Comparison of ENCODE assay signal across 7 mouse cellular contexts in genomic region chr2:131954835-131955234, GRCm38 (mm10). TPM values are rescaled to one million over a fixed set of nuclear protein-coding genes. Genes with fewer than 3 reads are reported as not detected.
DNase-seq lines count a peak whose midpoint lies in the region; ATAC-seq and TF ChIP-seq lines count a peak whose summit lies in the region.

No protein-coding gene starts in this region.

- no peak overlapping the region for H3K27ac ChIP-seq in bone marrow macrophage, adult 2 months (ENCODE audit: insufficient read depth, low read depth, low read length)
- peak overlapping the region; percentile 65 for H3K27ac ChIP-seq in heart, postnatal 0 days (ENCODE audit: low read depth)
- H3K27ac ChIP-seq in liver, embryonic 14.5 days, result no peak overlapping the region
- no peak overlapping the region for H3K27ac ChIP-seq in stomach, embryonic 15.5 days

- H3K4me1 ChIP-seq in bone marrow macrophage, adult 2 months (ENCODE audit: control insufficient read depth, insufficient read depth, low read length), result 0 out of 2 replicates have a peak, but pooled peaks cover 7% of the 10 kb centered on the region
- H3K4me1 ChIP-seq in heart, postnatal 0 days (ENCODE audit: control insufficient read depth, insufficient read depth), result peaks cover 32% of the 10 kb centered on the region
- peaks cover 0 to 6% of the 10 kb centered on the region in 2 experiments; a peak in 2 of 4 replicates for H3K4me1 ChIP-seq in liver, embryonic 14.5 days (replicated peaks; ENCODE audit: control insufficient read depth in 2 of 2, insufficient read depth in 2 of 2, low read length in 1 of 2)
- H3K4me1 ChIP-seq in stomach, embryonic 15.5 days, result peaks cover 9% of the 10 kb centered on the region; the same call in 1 of the 2 replicates

- H3K27me3 ChIP-seq in heart, postnatal 0 days (ENCODE audit: control insufficient read depth, insufficient read depth, low read length), result no peaks in the 10 kb centered on the region
- peaks cover 20% of the 10 kb centered on the region for H3K27me3 ChIP-seq in liver, embryonic 14.5 days (ENCODE audit: control insufficient read depth, insufficient read depth, low read length)
- peaks cover 31% of the 10 kb centered on the region for H3K27me3 ChIP-seq in stomach, embryonic 15.5 days (replicated peaks)

- H3K36me3 ChIP-seq in heart, postnatal 0 days (replicated peaks; ENCODE audit: control insufficient read depth, insufficient read depth, low read length), result no peaks in the 10 kb centered on the region
- no peaks in the 10 kb centered on the region for H3K36me3 ChIP-seq in liver, embryonic 14.5 days (replicated peaks; ENCODE audit: control insufficient read depth, insufficient read depth, low read depth)
- H3K36me3 ChIP-seq in stomach, embryonic 15.5 days, result no peaks in the 10 kb centered on the region

- TF ChIP-seq EP300 in heart, postnatal 0 days (IDR thresholded peaks at IDR 0.05; ENCODE audit: low read depth), result peak; percentile 26; the same call in 1 of the 2 replicates
- TF ChIP-seq EP300 in liver, embryonic 14.5 days (IDR thresholded peaks at IDR 0.05; ENCODE audit: low read depth), result no peak

- WGBS in heart, postnatal 0 days, result 23% methylated on average over 9 of the region's 9 CpGs
- 53% methylated on average over 9 of the region's 9 CpGs for WGBS in liver, embryonic 14.5 days (ENCODE audit: insufficient replicate concordance)
- WGBS in stomach, embryonic 15.5 days, result 57% methylated on average over 9 of the region's 9 CpGs

- peak; percentile 88 for ATAC-seq in heart, postnatal 0 days (ENCODE audit: insufficient read depth, low read depth)
- ATAC-seq in liver, embryonic 14.5 days (ENCODE audit: insufficient read depth), result no peak
- peak; percentile 48; the same call in 1 of the 2 replicates for ATAC-seq in stomach, embryonic 15.5 days (ENCODE audit: insufficient read depth, low FRiP score, low read depth)

- no peak for TF ChIP-seq CTCF in bone marrow macrophage, adult 2 months (IDR thresholded peaks at IDR 0.05; ENCODE audit: low read depth, low read length)
- TF ChIP-seq CTCF in heart, postnatal 0 days (IDR thresholded peaks at IDR 0.05; ENCODE audit: low read depth), result no peak
- no peak for TF ChIP-seq CTCF in liver, embryonic 14.5 days (IDR thresholded peaks at IDR 0.05; ENCODE audit: low read depth)

- H3K4me3 ChIP-seq in bone marrow macrophage, adult 2 months (ENCODE audit: insufficient read depth, low read length), result peak overlapping the region; percentile 45; the same call in 1 of the 2 replicates
- H3K4me3 ChIP-seq in heart, postnatal 0 days (ENCODE audit: low read depth, low read length), result peak overlapping the region; percentile 36
- no peak overlapping the region; a peak in 1 of 4 replicates for H3K4me3 ChIP-seq in liver, embryonic 14.5 days (ENCODE audit: insufficient read depth in 1 of 2, low read depth in 2 of 2, low read length in 2 of 2)
- H3K4me3 ChIP-seq in stomach, embryonic 15.5 days (replicated peaks), result peak overlapping the region; percentile 35

- no peaks in the 10 kb centered on the region for H3K9me3 ChIP-seq in heart, postnatal 0 days (replicated peaks; ENCODE audit: control insufficient read depth, low read length)
- no peaks in the 10 kb centered on the region for H3K9me3 ChIP-seq in liver, embryonic 14.5 days (ENCODE audit: control insufficient read depth, low read length)
- no peaks in the 10 kb centered on the region for H3K9me3 ChIP-seq in stomach, embryonic 15.5 days

- H3K4me2 ChIP-seq in heart, postnatal 0 days (ENCODE audit: low read depth, low read length), result peak overlapping the region; percentile 62
- peak overlapping the region; percentile 62 for H3K4me2 ChIP-seq in liver, embryonic 14.5 days (ENCODE audit: low read depth)
- H3K4me2 ChIP-seq in stomach, embryonic 15.5 days, result peak overlapping the region; percentile 56

- no peak overlapping the region for H3K9ac ChIP-seq in heart, postnatal 0 days (replicated peaks; ENCODE audit: low read depth, low read length)
- H3K9ac ChIP-seq in liver, embryonic 14.5 days (replicated peaks), result no peak overlapping the region
- H3K9ac ChIP-seq in stomach, embryonic 15.5 days, result no peak overlapping the region

- TF ChIP-seq POLR2A in bone marrow macrophage, adult 2 months (IDR thresholded peaks at IDR 0.05; ENCODE audit: borderline replicate concordance, low read depth, low read length), result no peak

- peak; percentile 70 for DNase-seq in ZHBTc4 (ENCODE audit: low read depth, low spot score)
- DNase-seq in heart, postnatal 0 days (ENCODE audit: low spot score), result peak; percentile 83
- DNase-seq in liver, embryonic 14.5 days (ENCODE audit: low read depth in 3 of 3, low spot score in 3 of 3), result no peak
- no peak for DNase-seq in cerebellum, postnatal 4 days (ENCODE audit: low spot score in 2 of 2)
- no peak for DNase-seq in left cerebral cortex, postnatal 25 days (ENCODE audit: low spot score in 2 of 2)

- intact Hi-C loops in left cerebral cortex, postnatal 25 days (cut with DNase I), result loop anchor here (5.0 kb wide), 1 partner anchor 413 kb away; no protein-coding TSS in a partner anchor

RNA-seq across cellular contexts. Expression of gene Prnd, which starts 4.2 kb away (rescaled TPM):
- not detected in 2 replicates for polyA plus RNA-seq in bone marrow macrophage, adult 2 months (2012; ENCODE audit: insufficient read depth, insufficient read length, missing spikeins)
- 8.1 and 9.5 TPM in 2 replicates for total RNA-seq in heart, postnatal 0 days (2014; rRNA removed; ENCODE audit: low replicate concordance)
- 16.6 and 18.6 TPM in 2 replicates for polyA plus RNA-seq in heart, postnatal 0 days (2015; fragmentation: Nextera tagmentation; extraction: Ambion mirVana)
- 0.16 and 0.21 TPM in 2 replicates for polyA plus RNA-seq in liver, embryonic 14.5 days (2012; rRNA removed)
- polyA plus RNA-seq in liver, embryonic 14.5 days (2014; fragmentation: Nextera tagmentation; extraction: Ambion mirVana), result 0.11 TPM in 1 of 2 replicates, not detected in the other
- polyA plus RNA-seq in stomach, embryonic 15.5 days (2015; fragmentation: Nextera tagmentation; extraction: Ambion mirVana), result 40.6 and 47.4 TPM in 2 replicates
- not detected for total RNA-seq in left cerebral cortex, postnatal 25 days (2021)

RNA-seq across cellular contexts. Expression of gene Prn, which starts 45.1 kb away (rescaled TPM):
- polyA plus RNA-seq in bone marrow macrophage, adult 2 months (2012; ENCODE audit: insufficient read depth, insufficient read length, missing spikeins), result not detected in 2 replicates
- total RNA-seq in heart, postnatal 0 days (2014; rRNA removed; ENCODE audit: low replicate concordance), result not detected in 2 replicates
- polyA plus RNA-seq in heart, postnatal 0 days (2015; fragmentation: Nextera tagmentation; extraction: Ambion mirVana), result not detected in 2 replicates
- polyA plus RNA-seq in liver, embryonic 14.5 days (2012; rRNA removed), result not detected in 2 replicates
- not detected in 2 replicates for polyA plus RNA-seq in liver, embryonic 14.5 days (2014; fragmentation: Nextera tagmentation; extraction: Ambion mirVana)
- not detected in 2 replicates for polyA plus RNA-seq in stomach, embryonic 15.5 days (2015; fragmentation: Nextera tagmentation; extraction: Ambion mirVana)
- total RNA-seq in left cerebral cortex, postnatal 25 days (2021), result under 1 TPM; 0.09 to 0.37 TPM

RNA-seq across cellular contexts. Expression of gene Prnp, which starts 45.1 kb away (rescaled TPM):
- polyA plus RNA-seq in bone marrow macrophage, adult 2 months (2012; ENCODE audit: insufficient read depth, insufficient read length, missing spikeins), result 27.2 and 28.1 TPM in 2 replicates
- 139 and 157 TPM in 2 replicates for total RNA-seq in heart, postnatal 0 days (2014; rRNA removed; ENCODE audit: low replicate concordance)
- 90.6 and 91.7 TPM in 2 replicates for polyA plus RNA-seq in heart, postnatal 0 days (2015; fragmentation: Nextera tagmentation; extraction: Ambion mirVana)
- 12.5 and 15.6 TPM in 2 replicates for polyA plus RNA-seq in liver, embryonic 14.5 days (2012; rRNA removed)
- polyA plus RNA-seq in liver, embryonic 14.5 days (2014; fragmentation: Nextera tagmentation; extraction: Ambion mirVana), result 16.9 and 20.3 TPM in 2 replicates
- polyA plus RNA-seq in stomach, embryonic 15.5 days (2015; fragmentation: Nextera tagmentation; extraction: Ambion mirVana), result 73.8 and 82.2 TPM in 2 replicates
- total RNA-seq in left cerebral cortex, postnatal 25 days (2021), result 100 to 1,000 TPM; 698 to 767 TPM

Comparison
In these comparisons a context has a peak if more than half of its experiments do, and no peak if none do; other contexts are left out.
1. DNase-seq: peak in ZHBTc4 (single experiment) and heart, postnatal 0 days (single experiment); none in liver, embryonic 14.5 days (0 of 3), cerebellum, postnatal 4 days (0 of 2) and left cerebral cortex, postnatal 25 days (0 of 2).
2. H3K4me3 ChIP-seq: peak in bone marrow macrophage, adult 2 months (single experiment), heart, postnatal 0 days (single experiment) and stomach, embryonic 15.5 days (single experiment); none in liver, embryonic 14.5 days (0 of 2).
3. RNA of gene Prnd, which starts 4.2 kb away (polyA plus RNA-seq): 40.6 to 47.4 TPM in stomach, embryonic 15.5 days and 16.6 to 18.6 TPM in heart, postnatal 0 days; 0.11 to 0.21 TPM in liver, embryonic 14.5 days and not detected in bone marrow macrophage, adult 2 months; every median in the first group is over 10 times any median in the second.
4. Peak in every context shown above with its lines, with median percentiles within 50 percentile points of each other: H3K4me2 ChIP-seq.